Comparison of ENCODE assay signal across 18 mouse cellular contexts in genomic region chr3:127208871-127209270, GRCm38 (mm10).
DNase-seq lines count a peak whose midpoint lies in the region; ATAC-seq lines count a peak whose summit lies in the region.
"Had no signal": no experiment of that assay in that cellular context is flagged by ENCODE, and none has a peak within 500 bp of the region (broad histone marks: within the 10 kb centered on the region; RNA-seq: fewer than 3 reads in every experiment).

No protein-coding gene starts in this region.

- DNase-seq in frontal cortex, postnatal 25 days (ENCODE audit: low spot score in 2 of 2): no peak
- peak; percentile 55 for DNase-seq in brain, adult 2 months (ENCODE audit: low read depth, low spot score)
- peak; percentile 32 for DNase-seq in telencephalon, adult 2 months (ENCODE audit: low read depth, low spot score)
- DNase-seq: adrenal gland, adult 8-10 months; adrenal gland, postnatal 14 days; adrenal gland, postnatal 36 days; cerebellum, adult 11 months; cerebellum, adult 8-10 months; cerebellum, adult 9-11 months; cerebellum, postnatal 14 days; embryo, embryonic 11 days; forebrain, postnatal 0 days had no signal

- peak; percentile 74 for ATAC-seq in frontal cortex, adult (ENCODE audit: low TSS enrichment)
- no peak for ATAC-seq in erythroblast, adult 5-6 weeks (replicated peaks; ENCODE audit: low FRiP score, poor library complexity, severe bottlenecking)
- ATAC-seq: activated CD4-positive, CD25-positive, alpha-beta regulatory T cell, adult 4 months; forebrain, embryonic 13.5 days; forebrain, embryonic 15.5 days; forebrain, postnatal 0 days; Patski had no signal

Comparison
In these comparisons a context has a peak if more than half of its experiments do, and no peak if none do; other contexts are left out.
1. DNase-seq: peak in brain, adult 2 months (single experiment) and telencephalon, adult 2 months (single experiment); none in frontal cortex, postnatal 25 days (0 of 2).